Mouse (Mus musculus): ENCODE measurements at regions not wholly inside any gene's neighbourhood (a gene's known extent, or its start where the extent isn't known, plus 50 kb on each side); places are given as distances from the start of the nearest gene placed in this dataset.

- Histone ChIP-seq H3K27ac (ENCODE audit: insufficient read depth, low read depth) (no peak overlapping the region), H3K4me1 (ENCODE audit: control insufficient read depth in 1 of 2, insufficient read depth in 2 of 2) (no peaks in the 10 kb centered on the region), H3K79me2 (replicated peaks; ENCODE audit: control insufficient read depth, extremely low read depth, insufficient read depth, poor library complexity, severe bottlenecking) (no peaks in the 10 kb centered on the region), H3K9me3 (replicated peaks; ENCODE audit: low read length) (peaks cover 81% of the 10 kb centered on the region), H3K9ac (ENCODE audit: insufficient read depth, low read depth) (no peak overlapping the region), H3K36me3 (replicated peaks in 1 of 2; ENCODE audit: control insufficient read depth in 1 of 2, insufficient read depth in 1 of 2, low read length in 1 of 2) (no peaks in the 10 kb centered on the region), H3K27me3 (replicated peaks) (no peaks in the 10 kb centered on the region), H3K4me3 (replicated peaks in 1 of 3; ENCODE audit: low read depth in 2 of 3, low read length in 2 of 3, poor library complexity in 1 of 3) (no peak overlapping the region), H3K4me2 (ENCODE audit: insufficient read depth, low read depth, poor library complexity, severe bottlenecking) (no peak overlapping the region)
- dilution Hi-C loops (cut with MboI; ENCODE audit: extremely low pct_ligation_motif_present, extremely low pct_unique_long_range_greater_than_20kb, low sequenced_read_pairs), result no loop called here
- TF ChIP-seq ZNF384 (IDR thresholded peaks at IDR 0.05; ENCODE audit: low read depth, low read length), result no peak
- TF ChIP-seq USF1 (IDR thresholded peaks at IDR 0.05; ENCODE audit: low read depth, low read length), result no peak
- TF ChIP-seq SMC3 (IDR thresholded peaks at IDR 0.05; ENCODE audit: low read depth, low read length), result no peak
- TF ChIP-seq MXI1 (IDR thresholded peaks at IDR 0.05; ENCODE audit: low read depth, low read length), result no peak
- TF ChIP-seq ELF1 (IDR thresholded peaks at IDR 0.05; ENCODE audit: low read depth, low read length), result no peak
- no peak for TF ChIP-seq GABPA (IDR thresholded peaks at IDR 0.05; ENCODE audit: insufficient replicate concordance, low read depth, low read length)
- TF ChIP-seq MYC (IDR thresholded peaks at IDR 0.05; ENCODE audit: low read depth, low read length), result no peak
- no peak for TF ChIP-seq IRF4 (IDR thresholded peaks at IDR 0.05; ENCODE audit: low read depth, low read length)
- no peak for TF ChIP-seq ETS1 (conservative IDR thresholded peaks at IDR 0.05; ENCODE audit: low read depth, low read length)
- no peak for TF ChIP-seq CHD2 (IDR thresholded peaks at IDR 0.05; ENCODE audit: low read length)
- no peak for TF ChIP-seq TCF12 (IDR thresholded peaks at IDR 0.05; ENCODE audit: low read depth, low read length)
- no peak for TF ChIP-seq JUND (conservative IDR thresholded peaks at IDR 0.05; ENCODE audit: low read depth, low read length)
- TF ChIP-seq MEF2A (IDR thresholded peaks at IDR 0.05; ENCODE audit: borderline replicate concordance, low read depth, low read length), result no peak
- no peak for TF ChIP-seq SIN3A (IDR thresholded peaks at IDR 0.05; ENCODE audit: low read length)
- TF ChIP-seq RCOR1 (conservative IDR thresholded peaks at IDR 0.05; ENCODE audit: low read depth, low read length), result no peak
- DNase-seq (ENCODE audit: extremely low read depth), result no peak
- in situ Hi-C loops (cut with MboI; ENCODE audit: low pct_ligation_motif_present, low pct_unique_long_range_greater_than_20kb, low sequenced_read_pairs), result no loop called here
Measured at GRCm38 (mm10) chr13:59972093-59972427, 149.1 kb upstream of the Tut7 start.

DNA sequence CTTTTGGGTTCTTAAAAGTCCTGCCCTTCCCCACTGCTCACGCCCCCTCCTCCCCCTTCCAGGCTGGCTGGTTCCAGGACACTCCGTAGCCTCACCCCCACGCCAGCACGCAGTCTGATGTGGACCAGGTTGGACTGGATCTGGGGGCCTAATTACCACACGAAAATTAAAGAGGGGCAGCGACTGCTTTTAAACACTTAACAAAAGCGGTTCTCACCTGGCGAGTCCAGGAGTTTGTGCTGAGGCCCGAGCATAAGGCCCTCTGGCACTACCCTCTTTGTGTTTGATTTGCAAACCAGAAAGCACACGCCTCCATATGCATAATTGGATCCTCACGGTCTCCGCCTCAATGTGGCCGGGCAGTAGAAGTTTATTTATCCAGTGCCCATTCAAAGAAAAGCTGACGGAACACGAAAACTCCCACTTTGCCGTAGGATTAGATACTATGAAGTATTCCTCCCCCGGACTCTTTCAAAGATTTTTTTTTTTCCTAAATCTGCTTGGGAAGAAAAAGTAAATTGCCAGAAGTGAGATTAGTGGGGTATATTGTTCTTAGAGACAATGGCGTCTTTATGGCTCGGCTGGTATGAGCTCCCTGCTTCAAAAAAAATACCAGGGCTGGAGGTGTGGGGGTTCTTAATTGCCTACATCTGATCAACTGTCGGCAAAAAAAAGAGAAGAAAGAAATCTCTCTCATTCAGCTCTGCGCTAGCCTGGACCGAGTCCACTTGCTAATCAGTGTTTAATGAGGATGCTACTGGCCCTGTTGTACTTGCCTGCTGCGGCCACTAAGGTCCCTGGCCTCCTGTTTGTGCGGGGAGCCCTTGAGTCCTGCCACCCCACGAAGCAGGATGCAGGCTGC, 148.5 kb upstream of the Tut7 start:
- Histone ChIP-seq H3K4me2 (ENCODE audit: insufficient read depth, low read depth, poor library complexity, severe bottlenecking) (no peak overlapping the region), H3K9me3 (replicated peaks; ENCODE audit: low read length) (peaks cover 81% of the 10 kb centered on the region), H3K27me3 (replicated peaks) (no peaks in the 10 kb centered on the region), H3K79me2 (replicated peaks; ENCODE audit: control insufficient read depth, extremely low read depth, insufficient read depth, poor library complexity, severe bottlenecking) (no peaks in the 10 kb centered on the region), H3K36me3 (replicated peaks in 1 of 2; ENCODE audit: control insufficient read depth in 1 of 2, insufficient read depth in 1 of 2, low read length in 1 of 2) (no peaks in the 10 kb centered on the region), H3K9ac (ENCODE audit: insufficient read depth, low read depth) (no peak overlapping the region), H3K4me1 (ENCODE audit: control insufficient read depth in 1 of 2, insufficient read depth in 2 of 2) (no peaks in the 10 kb centered on the region), H3K4me3 (replicated peaks in 1 of 3; ENCODE audit: low read depth in 2 of 3, low read length in 2 of 3, poor library complexity in 1 of 3) (no peak overlapping the region), H3K27ac (ENCODE audit: insufficient read depth, low read depth) (no peak overlapping the region)
- TF ChIP-seq RCOR1 (conservative IDR thresholded peaks at IDR 0.05; ENCODE audit: low read depth, low read length), result no peak
- no peak for TF ChIP-seq MAZ (IDR thresholded peaks at IDR 0.05; ENCODE audit: low read depth, low read length)
- TF ChIP-seq TBP (conservative IDR thresholded peaks at IDR 0.05; ENCODE audit: low read depth, low read length), result no peak
- TF ChIP-seq SMC3 (IDR thresholded peaks at IDR 0.05; ENCODE audit: low read depth, low read length), result no peak
- TF ChIP-seq USF1 (IDR thresholded peaks at IDR 0.05; ENCODE audit: low read depth, low read length), result no peak
- TF ChIP-seq TCF12 (IDR thresholded peaks at IDR 0.05; ENCODE audit: low read depth, low read length), result no peak
- TF ChIP-seq JUND (conservative IDR thresholded peaks at IDR 0.05; ENCODE audit: low read depth, low read length), result no peak
- no peak for TF ChIP-seq HCFC1 (IDR thresholded peaks at IDR 0.05; ENCODE audit: low read depth, low read length)
- TF ChIP-seq ETS1 (conservative IDR thresholded peaks at IDR 0.05; ENCODE audit: low read depth, low read length), result no peak
- TF ChIP-seq UBTF (IDR thresholded peaks at IDR 0.05; ENCODE audit: low read depth, low read length), result no peak
- no peak for TF ChIP-seq POLR2AphosphoS2 (IDR thresholded peaks at IDR 0.05; ENCODE audit: low read depth, low read length)
- no peak for TF ChIP-seq GABPA (IDR thresholded peaks at IDR 0.05; ENCODE audit: insufficient replicate concordance, low read depth, low read length)
- TF ChIP-seq USF2 (conservative IDR thresholded peaks at IDR 0.05; ENCODE audit: low read depth, low read length), result no peak
- TF ChIP-seq POLR2A (IDR thresholded peaks at IDR 0.05; ENCODE audit: low read depth, low read length), result no peak
- TF ChIP-seq NELFE (IDR thresholded peaks at IDR 0.05; ENCODE audit: low read depth, low read length), result no peak
- no peak for TF ChIP-seq MAX (IDR thresholded peaks at IDR 0.05; ENCODE audit: low read length)
- no peak for TF ChIP-seq ZC3H11A (IDR thresholded peaks at IDR 0.05; ENCODE audit: low read depth, low read length)
- no peak for TF ChIP-seq MYC (IDR thresholded peaks at IDR 0.05; ENCODE audit: low read depth, low read length)
- no peak for TF ChIP-seq KAT2A (IDR thresholded peaks at IDR 0.05; ENCODE audit: insufficient replicate concordance, low read length)
- no peak for TF ChIP-seq ZNF384 (IDR thresholded peaks at IDR 0.05; ENCODE audit: low read depth, low read length)
- in situ Hi-C loops (cut with MboI; ENCODE audit: low pct_ligation_motif_present, low pct_unique_long_range_greater_than_20kb, low sequenced_read_pairs) (no loop called here), dilution Hi-C loops (cut with MboI; ENCODE audit: extremely low pct_ligation_motif_present, extremely low pct_unique_long_range_greater_than_20kb, low sequenced_read_pairs) (no loop called here)
- no peak for DNase-seq (ENCODE audit: extremely low read depth)

Measured in CH12.LX (cell line).